Mouse (Mus musculus): ENCODE results near the gene Nr5a2. TPM values are rescaled to one million over a fixed set of nuclear protein-coding genes. Genes with fewer than 3 reads are reported as not detected.

Nr5a2 gene
- 1 to 10 TPM in 1 of 2 experiments, under 1 TPM in 1; 0.52 to 1.4 TPM for total RNA-seq (2021)

GRCm38 (mm10) chr1:136960428-136961012, at the start of gene Nr5a2:
TSS of gene Nr5a2 (minus strand) at chr1:136960448.
- intact Hi-C loops (cut with DNase I) = no loop called here
- no peak for DNase-seq

DNA sequence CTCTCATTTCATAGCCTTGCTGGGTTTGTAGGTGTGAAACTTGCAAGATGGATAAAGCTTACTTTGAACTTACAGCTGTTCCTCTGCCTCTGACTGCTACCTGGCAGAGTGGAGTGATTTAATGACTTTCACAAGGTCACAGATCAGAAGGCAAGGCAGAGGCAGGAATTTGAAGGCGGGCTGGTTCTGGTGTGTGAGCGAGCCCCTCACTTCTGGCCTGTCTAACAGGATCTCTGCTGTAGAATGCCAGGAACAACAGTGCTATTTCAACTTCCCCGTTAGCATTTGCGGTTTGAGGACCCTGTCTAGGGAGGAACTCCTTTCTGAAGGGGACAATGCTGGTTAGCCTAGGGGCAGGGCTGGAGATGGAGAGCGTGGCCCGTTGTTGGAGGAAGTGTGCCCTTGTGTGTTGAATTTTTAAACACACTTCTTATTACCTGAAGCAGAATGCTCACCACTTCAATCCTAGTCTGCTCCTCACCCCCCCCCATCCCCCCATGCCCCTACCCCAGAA, 48.5 kb upstream of the Nr5a2 start:
- intact Hi-C loops (cut with DNase I) = no loop called here
- no peak for DNase-seq

GRCm38 (mm10) chr1:137003816-137004215, 43.6 kb upstream of the Nr5a2 start:
- DNase-seq = no peak
- intact Hi-C loops (cut with DNase I) = no loop called here

- intact Hi-C loops (cut with DNase I) = no loop called here
- DNase-seq = no peak
These were observed 42.9 kb upstream of the Nr5a2 start for GRCm38 (mm10) chr1:137003144-137003543.

GRCm38 (mm10) chr1:136991762-136992352, 31.6 kb upstream of the Nr5a2 start:
- intact Hi-C loops (cut with DNase I) = no loop called here
- DNase-seq = no peak

GRCm38 (mm10) chr1:136980253-136980893, 20.1 kb upstream of the Nr5a2 start:
- intact Hi-C loops (cut with DNase I) = no loop called here
- no peak for DNase-seq

DNA sequence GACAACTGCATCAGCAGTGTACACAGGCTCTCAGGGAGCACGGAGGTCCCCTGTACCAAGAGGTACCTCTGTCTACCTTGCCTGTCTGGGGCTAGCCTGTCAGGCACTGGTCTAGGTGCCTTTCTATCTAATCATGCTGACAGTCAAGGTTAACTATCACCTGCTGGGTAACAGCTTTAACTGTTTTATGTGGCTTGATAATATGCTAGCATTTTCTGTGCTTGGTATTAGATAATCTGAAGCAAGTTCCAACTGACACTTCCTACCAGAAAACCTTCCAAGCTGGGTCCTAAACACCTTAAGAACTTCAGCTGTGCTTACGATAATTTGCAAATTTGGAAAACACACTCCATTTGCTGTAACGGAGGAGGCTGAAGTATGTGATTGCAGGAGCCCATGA, 17.6 kb upstream of the Nr5a2 start:
- intact Hi-C loops (cut with DNase I) = no loop called here
- DNase-seq = no peak

DNA sequence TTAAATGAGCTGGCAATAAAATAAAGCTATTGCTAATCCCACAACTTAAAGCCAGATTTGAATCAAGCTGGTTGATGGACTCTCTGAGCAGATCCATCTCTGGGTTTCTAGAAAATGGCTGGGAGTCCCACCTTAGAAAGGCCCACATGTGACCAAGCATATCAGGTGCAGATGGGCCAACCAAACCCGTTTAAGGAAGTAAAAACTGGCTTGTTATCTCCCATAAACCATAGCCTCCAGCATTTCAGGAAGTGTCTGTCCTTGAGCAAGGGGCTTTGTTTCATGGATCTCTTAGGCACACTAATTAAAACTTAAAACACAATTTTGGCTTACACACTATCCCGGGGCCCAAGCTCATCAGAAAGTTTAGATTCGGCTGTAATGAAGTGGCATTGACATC, 13.8 kb upstream of the Nr5a2 start:
- DNase-seq = no peak
- intact Hi-C loops (cut with DNase I) = no loop called here

- intact Hi-C loops (cut with DNase I) = no loop called here
- no peak for DNase-seq
These were observed 12.8 kb upstream of the Nr5a2 start for GRCm38 (mm10) chr1:136973016-136973415.

DNA sequence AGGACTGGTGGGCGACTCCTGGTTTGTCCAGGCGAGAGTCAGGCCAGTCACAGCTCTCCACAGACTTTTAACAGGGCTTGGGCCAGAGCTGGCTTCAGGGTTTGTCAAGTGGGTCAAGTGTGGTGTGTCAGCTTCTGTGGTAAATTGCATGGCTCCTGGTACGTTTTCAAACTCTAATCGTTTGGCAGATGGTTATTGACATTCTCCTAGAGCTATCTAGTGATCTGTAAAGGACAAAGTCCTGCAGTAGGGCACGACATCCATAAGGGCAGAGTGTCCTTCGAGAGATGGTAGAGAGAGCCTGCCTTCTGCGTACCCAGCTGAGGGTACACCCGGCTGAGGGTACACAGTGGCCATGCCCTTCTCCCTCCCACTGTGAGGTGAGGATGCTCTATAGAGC, 10.7 kb upstream of the Nr5a2 start:
- intact Hi-C loops (cut with DNase I) = no loop called here
- DNase-seq = no peak

GRCm38 (mm10) chr1:136966728-136967386, 6.6 kb upstream of the Nr5a2 start:
- DNase-seq = no peak
- intact Hi-C loops (cut with DNase I) = no loop called here

GRCm38 (mm10) chr1:136959491-136959890, 757 bp downstream of the Nr5a2 start:
- no peak for DNase-seq
- intact Hi-C loops (cut with DNase I) = no loop called here

DNA sequence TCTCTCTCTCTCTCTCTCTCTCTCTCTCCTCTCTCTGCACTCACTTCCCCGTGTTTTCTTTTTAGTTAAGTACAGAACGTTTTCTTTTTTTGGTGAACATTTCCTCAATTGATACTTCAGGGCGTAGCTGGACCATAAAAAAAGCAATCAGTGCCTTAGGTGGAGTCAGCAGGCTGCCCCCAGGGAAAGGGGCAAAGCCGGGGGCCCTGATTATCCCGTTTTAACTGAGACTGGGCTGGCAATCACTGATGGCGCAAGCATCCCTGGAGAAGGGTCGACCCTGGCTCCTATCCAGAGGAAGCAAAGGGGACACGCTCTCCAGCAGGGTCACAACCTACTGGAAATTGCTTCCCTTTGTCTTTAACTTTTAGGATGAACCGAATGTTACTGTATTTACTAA, 1.6 kb downstream of the Nr5a2 start:
- DNase-seq = no peak
- intact Hi-C loops (cut with DNase I) = no loop called here

DNA sequence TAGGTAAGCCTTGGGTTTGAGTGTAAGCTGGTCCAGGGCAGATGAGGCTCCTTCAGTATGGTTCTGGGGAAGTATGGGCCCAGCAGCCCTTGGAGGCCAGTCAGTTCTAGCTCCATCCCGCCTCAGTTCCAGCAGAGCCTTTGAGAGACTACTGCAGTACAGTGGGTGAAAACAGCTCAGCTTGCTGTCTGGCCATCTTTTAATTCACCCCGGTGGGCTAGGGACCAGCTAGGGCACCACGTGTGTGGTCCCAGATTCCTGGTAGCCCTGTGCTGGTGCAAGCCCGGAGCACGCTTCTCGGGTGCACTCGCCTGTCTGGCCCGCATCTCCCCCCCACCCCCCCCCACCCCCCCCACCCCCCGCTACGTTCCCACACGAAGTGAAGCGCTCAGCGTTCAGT, 2.1 kb downstream of the Nr5a2 start:
- peak; percentile 11 for DNase-seq
- intact Hi-C loops (cut with DNase I) = no loop called here

- DNase-seq = no peak
- intact Hi-C loops (cut with DNase I) = no loop called here
These were observed 2.6 kb downstream of the Nr5a2 start for GRCm38 (mm10) chr1:136957696-136958095.

DNA sequence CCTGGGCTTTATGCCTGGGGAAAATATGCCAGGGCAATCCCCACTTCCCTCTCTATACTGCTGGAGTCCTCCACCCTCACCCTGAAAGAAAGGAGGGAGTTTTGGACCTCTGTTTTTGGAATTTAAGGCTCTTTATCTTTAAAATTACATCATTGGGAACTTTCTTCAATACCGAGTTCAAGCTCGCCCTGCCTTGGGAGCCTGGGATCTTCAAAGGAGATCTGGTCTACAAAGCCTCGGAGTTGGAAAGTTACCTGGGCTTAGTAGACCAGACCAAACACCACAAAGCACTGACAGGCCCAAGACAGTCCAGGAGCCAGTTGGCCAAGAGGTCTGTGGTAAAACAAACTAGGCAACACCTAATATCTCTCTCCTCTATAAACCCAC, 6.1 kb downstream of the Nr5a2 start:
- DNase-seq = no peak
- intact Hi-C loops (cut with DNase I) = loop anchor here (5.0 kb wide), 1 partner anchor 268 kb away; no protein-coding TSS in a partner anchor

GRCm38 (mm10) chr1:136953444-136954107, 6.7 kb downstream of the Nr5a2 start:
- intact Hi-C loops (cut with DNase I) = loop anchor here (5.0 kb wide), 1 partner anchor 269 kb away; no protein-coding TSS in a partner anchor

GRCm38 (mm10) chr1:136952609-136953311, 7.5 kb downstream of the Nr5a2 start:
- intact Hi-C loops (cut with DNase I) = loop anchor here (5.0 kb wide), 1 partner anchor 270 kb away; no protein-coding TSS in a partner anchor
- peak; percentile 10 for DNase-seq

More at GRCm38 (mm10) chr1:136953444-136954107, 6.7 kb downstream of the Nr5a2 start:
- DNase-seq = no peak

- DNase-seq = no peak
- intact Hi-C loops (cut with DNase I) = loop anchor here (5.0 kb wide), 1 partner anchor 270 kb away; no protein-coding TSS in a partner anchor
These were observed 8.2 kb downstream of the Nr5a2 start for GRCm38 (mm10) chr1:136951946-136952531.
